Mouse (Mus musculus): ENCODE measurements around the gene Nkiras2.
"Not testable (repeated sequence)": the region's sequence is repeated elsewhere in the genome, so short reads cannot be mapped to it uniquely, and the experiment has no call there.

Nkiras2 gene

DNA sequence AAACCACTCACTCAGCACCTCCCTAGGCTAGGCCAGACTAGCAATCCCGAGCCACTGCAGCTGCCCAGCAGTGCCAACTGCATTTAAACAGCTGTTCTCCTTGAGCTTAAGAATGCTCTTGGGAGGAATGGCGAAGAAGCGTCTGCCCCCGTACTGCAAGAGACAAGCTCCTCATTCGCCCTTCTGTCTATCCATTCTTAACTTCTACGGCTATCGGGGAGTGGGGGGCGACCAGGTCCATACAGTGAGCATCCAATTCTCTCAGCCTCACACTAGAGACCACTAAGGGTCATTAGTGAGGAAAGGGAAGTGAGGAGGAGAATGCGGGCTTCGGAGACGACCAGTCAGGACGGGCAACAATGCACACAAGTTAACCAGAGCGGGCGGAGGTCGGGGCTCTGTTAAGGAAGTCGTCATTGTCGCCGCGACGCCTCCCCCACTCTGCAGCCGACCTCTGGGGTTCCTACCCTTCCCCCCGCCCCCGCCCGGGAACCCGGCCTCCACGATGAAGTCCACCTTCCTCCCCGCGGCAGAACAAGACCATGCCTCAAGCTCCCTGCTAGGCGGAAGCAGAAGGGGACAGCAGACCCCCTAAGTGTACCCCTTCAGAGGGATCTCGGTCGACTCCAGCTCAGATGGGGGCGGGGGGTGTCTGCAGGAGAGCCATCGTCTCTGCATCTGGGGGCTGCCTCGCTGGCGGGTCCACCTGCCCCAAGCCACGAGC is at the start of gene Nkiras2:
Gene Nkiras2 (plus strand): TSS at position 484 of the 724 bp plus-strand sequence.
- peak; percentile 31 for DNase-seq (ENCODE audit: low spot score)

DNA sequence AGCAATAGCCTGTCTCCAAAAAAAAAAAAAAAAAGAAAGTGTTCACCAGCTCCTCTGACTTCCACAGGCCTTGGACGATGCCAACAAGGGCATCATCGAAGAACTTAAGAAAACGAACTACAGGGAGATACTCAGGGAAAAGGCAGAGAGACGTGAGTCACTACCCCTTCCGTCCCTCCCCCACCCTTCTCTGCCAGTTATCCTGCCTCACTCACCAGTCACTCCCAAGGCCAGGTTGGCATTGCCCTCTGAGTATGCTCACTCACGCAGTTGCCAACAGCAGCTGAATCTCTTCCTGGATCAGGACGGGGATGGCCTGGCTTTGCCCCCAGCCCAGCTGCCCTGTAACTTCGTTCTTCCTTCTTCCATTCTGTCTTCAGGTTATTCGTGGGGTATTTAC is 49.3 kb upstream of the Nkiras2 start:
- DNase-seq (ENCODE audit: low spot score): no peak

DNA sequence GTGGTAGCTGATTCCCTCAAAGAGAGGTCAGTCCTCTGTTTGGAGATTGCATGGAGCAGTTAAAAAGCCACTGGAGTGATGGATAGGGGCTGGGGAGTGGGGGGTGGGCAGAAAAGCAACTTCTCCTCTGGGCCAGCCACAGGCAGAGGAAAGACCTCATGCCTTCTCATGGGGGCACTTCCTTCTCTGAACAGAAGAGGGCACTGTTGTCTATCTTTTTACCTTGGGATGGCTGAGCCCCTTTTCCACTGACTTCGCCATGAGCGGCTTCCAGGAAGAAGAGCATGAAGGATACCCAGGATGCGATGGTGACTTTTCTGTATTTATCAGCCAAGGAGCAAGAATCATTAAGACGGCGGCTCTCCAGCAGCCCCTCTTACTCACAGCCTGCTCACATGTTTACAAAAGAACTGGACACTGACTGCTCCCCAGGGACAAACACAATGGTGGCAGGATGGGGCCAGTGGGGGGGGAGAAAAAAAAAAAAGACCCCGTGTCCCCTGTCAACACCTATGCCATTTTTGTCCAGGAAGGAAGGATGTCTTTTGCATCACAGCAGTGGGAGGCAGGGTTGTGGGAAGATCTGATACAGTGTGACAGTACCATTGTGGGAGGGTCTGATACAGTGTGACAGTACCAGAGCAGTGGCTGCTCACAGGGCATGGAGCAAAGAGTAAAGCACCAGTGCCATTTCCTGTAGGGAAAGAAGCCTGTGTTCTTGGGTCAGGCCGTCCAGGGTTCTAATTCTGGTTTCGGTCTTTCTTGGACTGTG is 48.4 kb upstream of the Nkiras2 start:
- DNase-seq (ENCODE audit: low spot score): peak; percentile 63

DNA sequence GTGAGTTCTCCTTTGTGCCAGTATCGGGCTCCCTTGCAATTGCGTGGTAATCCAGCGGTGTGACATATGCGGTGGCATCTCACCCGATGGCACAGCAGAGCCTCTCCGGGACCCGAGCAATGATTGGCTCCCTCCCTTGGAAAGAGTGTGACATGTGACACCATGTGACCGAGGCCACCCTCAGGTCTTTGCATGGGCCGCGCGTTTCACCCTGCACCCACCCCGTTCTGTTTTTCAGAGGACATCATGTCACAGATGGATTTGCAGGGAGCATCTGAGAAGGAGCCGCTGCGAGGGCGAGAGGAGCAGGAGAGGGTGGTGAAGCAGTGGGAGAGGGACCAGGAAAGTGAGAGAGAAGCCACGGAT is 47.9 kb upstream of the Nkiras2 start:
- DNase-seq (ENCODE audit: low spot score): no peak

DNA sequence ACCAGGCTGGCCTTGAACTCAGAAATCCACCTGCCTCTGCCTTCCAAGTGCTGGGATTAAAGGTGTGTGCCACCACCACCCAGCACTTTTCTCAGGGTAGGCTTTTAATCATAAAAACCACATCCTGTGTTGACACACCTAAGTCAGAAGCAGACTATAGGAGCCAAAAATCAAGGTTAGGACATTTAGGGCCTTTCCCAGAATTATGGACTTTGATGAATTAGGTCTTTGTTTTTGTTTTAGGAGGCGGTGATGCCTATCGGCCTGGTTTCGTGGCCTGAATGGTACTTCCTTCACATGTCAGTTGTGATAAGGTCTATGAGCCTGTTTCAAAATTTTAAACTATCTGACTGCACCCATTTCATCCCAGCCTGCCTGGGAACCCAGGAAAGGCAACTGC is 44.9 kb upstream of the Nkiras2 start:
- no peak for DNase-seq (ENCODE audit: low spot score)

DNA sequence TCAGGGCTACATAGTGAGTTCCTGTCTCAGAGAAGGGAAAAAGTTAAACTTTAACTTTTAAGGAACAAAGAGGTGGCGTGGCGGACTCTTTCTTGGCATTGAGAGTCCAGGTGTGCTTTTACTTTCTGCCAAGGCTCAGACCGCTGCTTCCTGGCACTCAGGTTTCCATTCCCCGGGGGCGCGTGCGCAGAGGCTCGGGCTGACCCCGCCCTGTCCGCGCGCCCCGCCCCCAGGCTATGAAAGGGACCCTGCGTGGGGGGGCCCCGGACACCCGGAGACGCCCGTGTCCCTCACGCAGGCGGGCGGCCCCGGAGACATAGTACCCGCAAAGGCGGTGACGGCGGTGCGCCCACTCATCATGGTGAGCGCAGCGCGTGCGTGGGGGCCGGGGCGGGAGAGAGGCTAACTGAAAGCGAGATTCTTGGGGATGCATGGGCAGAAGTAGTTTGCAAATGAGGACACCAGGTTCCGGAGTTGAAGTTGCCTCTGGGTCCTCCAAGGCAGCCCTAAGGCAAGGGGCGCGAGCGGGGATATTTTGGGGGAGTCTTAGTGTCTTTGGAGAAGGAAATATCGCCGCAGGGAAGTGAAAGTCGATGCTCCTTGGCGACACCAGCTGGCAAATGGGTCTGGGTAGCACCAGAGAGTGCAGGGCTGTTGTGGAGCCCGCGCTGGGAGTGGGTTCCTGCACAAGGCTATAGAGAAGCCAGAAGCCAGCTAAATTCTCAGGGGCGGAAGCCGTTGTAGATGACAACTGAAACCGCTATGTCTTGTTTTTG is 44.1 kb upstream of the Nkiras2 start, which contains the start of gene Cnp:
Gene Cnp (plus strand): TSS at position 197 of the 776 bp plus-strand sequence.
- peak; percentile 71 for DNase-seq (ENCODE audit: low spot score)

DNA sequence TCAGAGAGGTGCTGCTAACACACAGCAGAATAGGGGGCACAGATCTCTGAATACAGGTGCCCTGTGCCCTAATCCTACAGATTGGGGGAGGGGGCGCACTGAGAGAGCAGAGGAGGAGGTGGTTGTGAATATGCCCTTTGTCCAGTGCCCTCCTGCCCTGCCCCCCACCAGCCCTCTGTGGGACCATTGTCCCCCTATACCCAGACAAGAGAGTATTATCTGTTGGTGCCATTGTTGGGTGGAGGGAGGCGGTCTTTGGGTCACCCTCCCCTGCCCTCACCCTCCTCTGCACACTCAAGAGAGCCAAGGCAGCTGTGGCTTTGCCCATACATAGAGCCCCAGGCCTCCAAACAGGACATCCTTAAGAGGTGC is 43.6 kb upstream of the Nkiras2 start:
- no peak for DNase-seq (ENCODE audit: low spot score)

DNA sequence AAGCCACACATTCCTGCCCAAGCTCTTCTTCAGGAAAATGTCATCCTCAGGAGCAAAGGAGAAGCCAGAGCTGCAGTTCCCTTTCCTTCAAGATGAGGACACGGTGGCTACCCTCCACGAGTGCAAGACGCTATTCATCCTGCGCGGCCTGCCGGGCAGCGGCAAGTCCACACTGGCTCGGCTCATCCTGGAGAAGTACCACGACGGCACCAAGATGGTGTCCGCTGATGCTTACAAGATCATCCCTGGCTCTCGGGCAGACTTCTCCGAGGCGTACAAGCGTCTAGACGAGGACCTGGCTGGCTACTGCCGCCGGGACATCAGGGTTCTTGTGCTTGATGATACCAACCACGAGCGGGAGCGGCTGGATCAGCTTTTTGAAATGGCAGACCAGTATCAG is 42.8 kb upstream of the Nkiras2 start:
- no peak for DNase-seq (ENCODE audit: low spot score)

DNA sequence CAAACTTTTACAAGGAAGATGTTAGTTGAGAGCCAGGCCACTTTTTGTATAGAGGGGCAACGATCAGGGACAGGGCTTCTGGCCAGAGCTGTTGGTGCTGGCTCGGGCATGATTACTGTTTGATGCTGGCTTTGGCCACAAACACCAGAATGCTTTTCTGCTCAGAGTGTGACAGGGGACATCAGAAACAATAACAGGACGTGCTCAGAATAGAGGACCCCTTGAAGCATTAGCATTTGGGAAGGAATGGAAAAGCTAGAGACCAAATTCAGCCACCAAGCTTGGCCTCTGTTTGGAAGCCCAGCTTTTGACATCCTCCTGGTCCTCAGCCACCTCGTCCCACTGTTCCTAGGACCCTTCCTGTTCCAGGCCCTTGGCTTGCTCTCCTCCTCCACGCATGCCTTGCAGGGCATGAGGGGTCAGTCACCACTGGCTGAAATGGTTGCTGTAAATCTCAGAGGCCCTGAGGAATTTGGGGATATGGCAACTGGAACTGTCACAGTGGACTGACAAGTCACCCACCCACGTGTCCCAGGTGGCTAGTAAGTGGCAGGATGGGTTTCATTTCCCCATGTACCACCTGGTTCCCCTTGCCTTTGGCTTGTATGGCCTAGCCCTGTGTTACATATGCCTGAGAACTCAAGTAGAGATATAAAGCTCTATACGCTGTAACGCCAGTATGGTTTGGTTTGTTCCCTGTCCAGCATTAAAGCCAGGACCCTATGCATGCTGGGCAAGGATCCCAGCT is 41.0 kb upstream of the Nkiras2 start:
- DNase-seq (ENCODE audit: low spot score): no peak

DNA sequence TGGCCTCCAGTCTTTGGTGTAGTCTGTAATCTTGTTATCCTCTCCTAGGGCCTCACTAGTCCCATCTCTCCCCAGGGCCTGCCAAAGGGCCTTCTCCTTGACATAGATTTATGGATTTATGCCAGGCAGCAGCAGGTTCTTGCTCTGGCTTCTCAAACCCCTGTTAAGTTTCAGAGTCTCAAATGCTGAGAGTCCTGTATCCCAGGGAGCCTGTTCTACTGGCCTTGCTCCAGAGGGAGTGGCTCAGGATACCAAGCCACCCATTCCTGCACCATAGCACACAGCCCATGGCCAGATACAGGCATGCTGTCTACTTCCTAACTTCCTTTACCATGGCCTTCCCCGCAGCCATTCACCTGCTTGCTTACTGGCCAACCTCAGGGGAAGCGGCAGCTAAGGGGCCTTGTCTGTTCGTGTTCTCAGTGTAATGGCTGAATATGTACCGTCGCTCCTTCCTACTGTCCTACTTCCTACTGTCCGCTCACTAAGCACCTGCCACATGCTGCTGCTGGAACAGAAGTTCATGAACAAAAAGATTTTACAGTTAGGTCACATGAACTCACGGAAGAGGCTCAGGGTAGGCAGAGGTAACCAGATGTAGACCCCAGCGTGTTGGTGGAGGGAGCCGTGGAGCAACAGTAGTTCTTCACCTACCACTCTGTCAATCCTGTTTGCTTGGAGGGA is 39.8 kb upstream of the Nkiras2 start:
- DNase-seq (ENCODE audit: low spot score): no peak

DNA sequence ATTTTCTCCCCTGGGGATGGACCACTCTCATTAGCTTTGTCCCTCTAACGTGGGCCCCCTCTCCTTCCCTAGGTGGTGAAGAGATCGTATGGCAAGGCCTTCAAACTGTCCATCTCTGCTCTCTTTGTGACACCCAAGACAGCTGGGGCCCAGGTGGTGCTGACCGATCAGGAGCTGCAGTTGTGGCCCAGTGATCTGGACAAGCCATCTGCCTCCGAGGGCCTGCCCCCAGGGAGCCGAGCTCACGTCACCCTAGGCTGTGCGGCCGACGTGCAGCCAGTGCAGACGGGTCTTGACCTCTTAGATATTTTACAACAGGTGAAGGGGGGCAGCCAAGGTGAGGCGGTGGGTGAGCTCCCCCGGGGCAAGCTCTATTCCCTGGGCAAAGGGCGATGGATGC is 38.8 kb upstream of the Nkiras2 start:
- no peak for DNase-seq (ENCODE audit: low spot score)

DNA sequence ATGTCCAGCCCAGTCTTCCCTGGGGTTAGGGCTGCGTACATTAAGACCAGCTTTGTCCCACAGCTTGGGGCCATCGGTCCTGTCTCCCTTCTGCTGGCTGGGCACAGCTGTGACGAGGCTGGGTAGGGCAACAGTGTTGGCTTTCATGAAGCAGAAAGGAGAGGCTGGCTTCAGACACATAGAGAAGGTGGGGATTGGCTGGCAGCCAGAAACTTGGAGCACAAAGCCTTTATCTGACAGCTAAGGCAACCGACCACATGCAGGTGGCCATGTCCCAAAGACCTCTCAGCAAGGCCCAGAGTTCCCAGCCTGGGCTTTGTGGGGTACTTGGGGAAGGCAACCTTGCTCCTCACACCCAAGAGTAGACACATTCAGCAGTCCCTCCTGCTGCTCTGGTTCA is 37.3 kb upstream of the Nkiras2 start:
- no peak for DNase-seq (ENCODE audit: low spot score)

DNA sequence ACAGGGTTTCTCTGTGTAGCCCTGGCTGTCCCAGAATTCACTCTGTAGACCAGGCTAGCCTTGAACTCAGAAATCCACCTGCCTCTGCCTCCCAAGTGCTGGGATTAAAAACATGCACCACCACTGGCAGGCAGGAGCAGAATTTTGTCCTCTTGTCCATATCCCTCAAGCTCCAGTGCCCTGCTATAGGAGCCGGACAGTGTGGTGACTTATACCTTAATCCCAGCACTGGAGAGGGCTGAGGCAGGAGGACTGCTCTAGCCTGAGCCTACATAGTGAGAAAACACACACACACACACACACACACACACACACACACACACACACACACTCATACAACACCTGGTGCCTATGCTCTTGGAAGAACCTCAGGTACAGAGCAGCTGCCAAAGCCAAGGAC is 36.6 kb upstream of the Nkiras2 start:
- not testable (repeated sequence) for DNase-seq (ENCODE audit: low spot score)

DNA sequence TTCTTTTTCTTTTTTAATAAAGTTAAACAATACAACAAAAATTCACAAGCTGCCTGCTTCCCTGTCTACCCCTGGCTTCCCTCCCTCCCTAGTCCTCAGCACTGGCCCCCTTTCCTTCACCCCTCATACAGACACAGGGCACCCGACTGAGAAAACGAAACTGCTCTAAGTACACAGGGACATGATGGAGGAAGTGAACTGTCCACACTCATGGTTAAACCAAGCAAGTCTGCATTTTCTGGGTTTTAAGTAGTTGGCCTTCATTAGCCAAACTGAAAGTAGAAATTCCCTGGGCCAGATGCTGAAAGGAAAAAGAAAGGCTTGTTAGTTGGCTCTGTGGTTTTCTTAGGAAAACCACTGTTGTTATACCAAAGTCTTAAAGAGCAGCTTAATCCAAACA is 36.2 kb upstream of the Nkiras2 start:
- no peak for DNase-seq (ENCODE audit: low spot score)

DNA sequence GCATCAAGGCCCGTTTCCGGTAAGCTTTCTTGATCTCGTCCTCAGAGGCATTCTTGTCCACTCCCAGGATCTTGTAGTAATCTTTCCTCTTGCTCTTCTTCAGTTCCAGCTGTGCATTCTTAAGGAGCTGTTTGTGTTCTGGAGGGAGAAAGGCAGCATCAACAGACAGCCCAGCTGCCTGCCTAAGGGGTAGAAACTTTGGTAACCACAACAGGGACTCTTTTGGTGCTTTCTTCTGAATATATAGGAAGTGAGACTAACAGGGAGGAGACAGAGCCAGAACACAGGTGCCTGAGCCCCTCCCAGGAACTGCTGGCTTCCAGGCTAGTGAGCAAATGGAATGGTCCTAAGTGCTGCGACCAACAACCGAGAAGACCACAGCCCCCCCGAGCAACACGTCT is 34.5 kb upstream of the Nkiras2 start:
- no peak for DNase-seq (ENCODE audit: low spot score)

DNA sequence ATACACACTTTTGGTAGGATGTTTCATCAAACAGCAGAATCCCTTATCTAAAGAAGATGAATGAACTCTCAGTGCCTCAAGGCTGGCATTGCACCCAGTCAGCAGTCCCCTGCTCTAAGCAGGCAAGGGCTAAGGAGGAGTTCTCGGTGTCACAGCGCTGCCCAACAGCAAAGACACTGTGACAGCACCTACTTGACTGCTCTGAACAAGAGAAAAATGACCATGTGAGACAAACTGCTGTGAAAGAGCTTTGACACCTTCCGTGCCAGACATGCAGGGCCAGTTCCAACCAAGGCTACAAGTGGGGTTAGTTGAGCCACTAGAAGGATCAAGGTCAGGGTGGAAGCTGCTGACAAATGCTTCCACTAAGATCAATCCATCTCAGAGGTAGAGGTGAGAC is 33.9 kb upstream of the Nkiras2 start:
- DNase-seq (ENCODE audit: low spot score): no peak

DNA sequence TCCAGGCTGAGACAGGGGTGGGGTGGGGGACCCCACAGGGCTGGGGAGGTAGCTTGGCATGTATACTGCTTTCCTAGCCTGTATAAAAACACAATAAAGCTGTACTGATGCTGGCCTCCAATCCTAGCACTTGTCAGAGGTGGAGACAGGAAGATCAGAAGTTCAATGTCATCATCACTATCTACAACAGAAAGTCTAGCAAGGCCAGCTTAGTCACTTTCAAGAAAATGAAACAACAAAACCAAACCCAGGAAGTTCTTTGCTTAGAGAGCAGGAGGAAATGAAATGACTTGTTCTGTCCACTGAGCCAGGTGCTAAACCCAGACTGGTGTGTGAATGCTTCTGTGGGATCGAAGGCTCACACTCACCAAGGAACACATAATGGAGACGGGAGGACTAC is 30.6 kb upstream of the Nkiras2 start:
- DNase-seq (ENCODE audit: low spot score): no peak

DNA sequence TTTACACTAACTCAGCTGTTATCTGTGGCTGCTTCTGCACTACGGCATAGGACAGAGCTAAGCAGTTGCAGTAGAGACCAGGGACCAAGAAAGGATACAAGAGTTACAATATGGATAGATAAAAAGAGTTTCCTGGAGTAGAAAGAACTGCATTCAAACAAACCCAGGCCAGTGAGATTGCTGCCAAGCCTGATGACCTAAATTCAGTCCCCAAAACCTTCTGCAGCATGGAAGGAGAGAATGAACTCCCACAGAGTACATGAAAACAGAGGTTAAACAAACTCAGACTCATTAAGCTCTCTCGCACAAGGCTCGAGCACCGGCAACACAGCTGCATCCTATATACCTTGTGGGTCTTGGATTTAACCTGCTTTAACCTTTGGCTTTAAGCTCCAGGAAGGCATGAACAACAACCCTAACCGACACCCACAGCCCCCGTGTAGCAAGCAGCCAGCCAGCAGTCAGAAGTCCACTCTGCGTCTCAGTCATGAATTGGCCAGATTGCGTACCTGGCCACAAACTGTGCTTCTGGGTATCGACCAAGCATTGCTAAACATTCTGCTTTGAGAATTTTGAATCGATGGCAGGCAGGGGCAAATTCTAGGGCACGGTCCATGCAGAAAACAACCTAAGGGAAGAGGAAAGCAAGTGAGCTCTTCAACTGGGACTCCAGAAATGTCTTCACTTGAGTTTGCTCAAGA is 26.5 kb upstream of the Nkiras2 start:
- no peak for DNase-seq (ENCODE audit: low spot score)

DNA sequence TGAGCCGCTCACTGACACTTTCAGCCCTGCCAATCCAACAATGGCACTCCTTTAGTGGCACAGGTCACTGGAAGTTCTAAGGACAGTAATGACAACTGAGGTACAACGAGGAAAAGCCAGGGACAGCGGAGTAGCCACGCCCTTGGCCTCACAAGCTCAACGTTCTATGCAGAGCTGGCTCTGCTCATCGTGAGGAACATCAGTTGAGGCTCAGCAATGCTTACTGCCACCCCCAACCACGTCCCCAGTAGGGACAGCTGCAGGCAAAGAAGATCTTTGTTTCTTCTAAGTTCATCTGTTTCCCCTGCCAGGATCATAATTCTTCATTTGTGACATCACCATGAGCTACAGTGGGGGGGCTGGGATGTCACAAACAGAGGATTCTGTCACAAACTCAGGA is 24.4 kb upstream of the Nkiras2 start:
- DNase-seq (ENCODE audit: low spot score): no peak

DNA sequence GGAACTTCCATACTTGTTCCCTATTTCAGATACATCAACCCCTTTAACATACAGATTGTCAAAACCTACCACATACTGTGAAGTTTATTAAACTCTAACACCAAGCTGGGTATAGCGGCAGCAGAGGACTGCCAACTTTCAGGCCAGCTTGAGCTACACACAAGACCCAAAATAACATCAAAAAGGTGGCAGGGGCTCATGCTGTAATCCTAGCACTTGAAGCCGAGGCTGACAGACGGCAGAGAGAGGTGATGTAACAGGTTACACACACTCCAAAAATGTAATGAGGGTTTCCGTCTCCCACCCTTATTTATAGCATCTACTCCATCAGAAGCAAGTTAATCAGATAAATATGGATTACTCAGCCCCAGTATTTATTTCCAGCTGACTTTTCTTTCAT is 23.5 kb upstream of the Nkiras2 start:
- no peak for DNase-seq (ENCODE audit: low spot score)

DNA sequence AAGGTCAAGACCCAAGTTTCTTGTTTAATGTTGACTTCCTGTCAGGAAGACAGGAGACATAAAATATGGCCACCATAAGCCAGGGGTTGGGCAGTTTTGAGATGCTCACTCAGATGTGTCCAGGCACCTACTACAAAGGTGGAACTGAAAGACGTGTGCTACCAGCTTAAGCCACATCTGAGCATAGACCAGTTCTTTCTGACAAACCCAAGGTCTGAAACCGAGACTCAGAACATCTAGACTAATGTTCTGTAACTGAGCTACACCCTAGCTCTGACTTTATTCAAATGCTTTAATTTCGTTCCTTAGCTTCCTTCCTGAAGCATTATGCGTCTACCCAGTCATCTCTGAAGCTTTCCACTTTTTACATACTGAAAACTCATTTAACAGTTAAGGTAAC is 21.0 kb upstream of the Nkiras2 start:
- no peak for DNase-seq (ENCODE audit: low spot score)
